ENCODE assay signal across 8 mouse cellular contexts in genomic region chr5:139344687-139345363, GRCm38 (mm10). TPM values are rescaled to one million over a fixed set of nuclear protein-coding genes. Genes with fewer than 3 reads are reported as not detected.
DNase-seq lines count a peak whose midpoint lies in the region; ATAC-seq and TF ChIP-seq lines count a peak whose summit lies in the region.

No protein-coding gene starts in this region.

- peaks cover 61% of the 10 kb centered on the region for H3K4me1 ChIP-seq in E14TG2a.4 (replicated peaks; ENCODE audit: low read depth, low read length)
- peaks cover 15% of the 10 kb centered on the region for H3K4me1 ChIP-seq in forebrain, embryonic 12.5 days
- peaks cover 29% of the 10 kb centered on the region for H3K4me1 ChIP-seq in neural tube, embryonic 15.5 days

- peak overlapping the region; percentile 98 for H3K4me3 ChIP-seq in E14TG2a.4 (replicated peaks; ENCODE audit: low read length)
- peak overlapping the region; percentile 82 for H3K4me3 ChIP-seq in forebrain, embryonic 12.5 days (replicated peaks)
- peak overlapping the region; percentile 71 for H3K4me3 ChIP-seq in neural tube, embryonic 15.5 days (replicated peaks)

- DNase-seq in c-Kit-positive CD71-positive TER-119-positive erythroid progenitor cells, embryonic 14.5 days (ENCODE audit: low spot score), result peak; percentile 94
- peak; percentile 95 to 98 for DNase-seq in heart, postnatal 10 days
- DNase-seq in large intestine, adult 2 months (ENCODE audit: low read depth, low spot score), result peak; percentile 85
- peak; percentile 95 to 97 for DNase-seq in lung, adult 18-20 months
- peak; percentile 91 for DNase-seq in testis, postnatal 14 days (ENCODE audit: low spot score)

- intact Hi-C loops in heart, postnatal 10 days (cut with DNase I), result no loop called here

- TF ChIP-seq CTCF in E14TG2a.4 (conservative IDR thresholded peaks at IDR 0.05; ENCODE audit: low read length), result no peak

- H3K9ac ChIP-seq in forebrain, embryonic 12.5 days, result peak overlapping the region; percentile 85
- peak overlapping the region; percentile 86 for H3K9ac ChIP-seq in neural tube, embryonic 15.5 days (replicated peaks)

- H3K27me3 ChIP-seq in E14TG2a.4 (ENCODE audit: insufficient read depth, low read length), result peaks cover 14% of the 10 kb centered on the region
- H3K27me3 ChIP-seq in forebrain, embryonic 12.5 days, result peaks cover 15% of the 10 kb centered on the region; the same call in 1 of the 2 replicates
- no peaks in the 10 kb centered on the region for H3K27me3 ChIP-seq in neural tube, embryonic 15.5 days (replicated peaks)

- H3K9me3 ChIP-seq in E14TG2a.4 (ENCODE audit: low read length), result no peaks in the 10 kb centered on the region
- no peaks in the 10 kb centered on the region for H3K9me3 ChIP-seq in forebrain, embryonic 12.5 days
- H3K9me3 ChIP-seq in neural tube, embryonic 15.5 days (replicated peaks), result no peaks in the 10 kb centered on the region

- peak; percentile 93 for ATAC-seq in forebrain, embryonic 12.5 days (ENCODE audit: low FRiP score)
- peak; percentile 94 for ATAC-seq in neural tube, embryonic 15.5 days (ENCODE audit: low FRiP score)

- H3K27ac ChIP-seq in forebrain, embryonic 12.5 days, result peak overlapping the region; percentile 78
- peak overlapping the region; percentile 81 for H3K27ac ChIP-seq in neural tube, embryonic 15.5 days (replicated peaks)

- peaks cover 27% of the 10 kb centered on the region for H3K36me3 ChIP-seq in E14TG2a.4 (ENCODE audit: insufficient read depth, low read length)
- H3K36me3 ChIP-seq in forebrain, embryonic 12.5 days (replicated peaks), result peaks cover 26% of the 10 kb centered on the region
- H3K36me3 ChIP-seq in neural tube, embryonic 15.5 days, result peaks cover 24% of the 10 kb centered on the region

- H3K4me2 ChIP-seq in forebrain, embryonic 12.5 days, result peak overlapping the region; percentile 96
- peak overlapping the region; percentile 97 for H3K4me2 ChIP-seq in neural tube, embryonic 15.5 days

- WGBS in forebrain, embryonic 12.5 days, result 0% methylated on average over 33 of the region's 33 CpGs
- under 1% methylated on average over 33 of the region's 33 CpGs for WGBS in large intestine, adult 2 months
- under 1% methylated on average over 33 of the region's 33 CpGs for WGBS in neural tube, embryonic 15.5 days

RNA-seq across cellular contexts. Expression of gene Cox19, which starts 6.4 kb away (rescaled TPM):
- polyA plus RNA-seq in forebrain, embryonic 12.5 days (2016; fragmentation: Nextera tagmentation; extraction: Ambion mirVana), result 105 and 117 TPM in 2 replicates
- total RNA-seq in heart, postnatal 10 days (2021), result 10 to 100 TPM; 88.8 to 96.4 TPM
- polyA plus RNA-seq in large intestine, adult 2 months (2012; rRNA removed), result 98.4 and 111 TPM in 2 replicates
- 105 and 107 TPM in 2 replicates for polyA plus RNA-seq in neural tube, embryonic 15.5 days (2015; fragmentation: Nextera tagmentation; extraction: Ambion mirVana)

RNA-seq across cellular contexts. Expression of gene Cyp2w1, which starts 7.6 kb away (rescaled TPM):
- 0.17 and 0.24 TPM in 2 replicates for polyA plus RNA-seq in forebrain, embryonic 12.5 days (2016; fragmentation: Nextera tagmentation; extraction: Ambion mirVana)
- not detected for total RNA-seq in heart, postnatal 10 days (2021)
- 0.83 and 1.9 TPM in 2 replicates for polyA plus RNA-seq in large intestine, adult 2 months (2012; rRNA removed)
- 2.1 TPM in 1 of 2 replicates, not detected in the other for polyA plus RNA-seq in neural tube, embryonic 15.5 days (2015; fragmentation: Nextera tagmentation; extraction: Ambion mirVana)

RNA-seq across cellular contexts. Expression of gene Adap1, which starts 19.4 kb away (rescaled TPM):
- polyA plus RNA-seq in forebrain, embryonic 12.5 days (2016; fragmentation: Nextera tagmentation; extraction: Ambion mirVana), result 2.3 and 3.3 TPM in 2 replicates
- total RNA-seq in heart, postnatal 10 days (2021), result 1 to 10 TPM; 1.6 to 1.8 TPM
- polyA plus RNA-seq in large intestine, adult 2 months (2012; rRNA removed), result 132 and 167 TPM in 2 replicates
- 86.2 and 132 TPM in 2 replicates for polyA plus RNA-seq in neural tube, embryonic 15.5 days (2015; fragmentation: Nextera tagmentation; extraction: Ambion mirVana)

RNA-seq across cellular contexts. Expression of gene Gpr146, which starts 32.7 kb away (rescaled TPM):
- polyA plus RNA-seq in forebrain, embryonic 12.5 days (2016; fragmentation: Nextera tagmentation; extraction: Ambion mirVana), result 1.2 and 1.4 TPM in 2 replicates
- 10 to 100 TPM; 33.7 to 37.2 TPM for total RNA-seq in heart, postnatal 10 days (2021)
- 4.4 and 5.8 TPM in 2 replicates for polyA plus RNA-seq in large intestine, adult 2 months (2012; rRNA removed)
- polyA plus RNA-seq in neural tube, embryonic 15.5 days (2015; fragmentation: Nextera tagmentation; extraction: Ambion mirVana), result 2.6 and 3.0 TPM in 2 replicates

Comparison
In these comparisons a context has a peak if more than half of its experiments do, and no peak if none do; other contexts are left out.
1. Peak in every context shown above with its lines: DNase-seq, ATAC-seq, H3K4me3 ChIP-seq and H3K27ac ChIP-seq.
2. RNA of gene Adap1, which starts 19.4 kb away (polyA plus RNA-seq): 132 to 167 TPM in large intestine, adult 2 months and 86.2 to 132 TPM in neural tube, embryonic 15.5 days; 2.3 to 3.3 TPM in forebrain, embryonic 12.5 days; every median in the first group is over 10 times any median in the second.